Mouse (Mus musculus) limb, embryonic 12.5 days (tissue): Measurements from ENCODE around the gene Btrc. TPM values are rescaled to one million over a fixed set of nuclear protein-coding genes. Genes with fewer than 3 reads are reported as not detected.
"Not testable (repeated sequence)": the region's sequence is repeated elsewhere in the genome, so short reads cannot be mapped to it uniquely, and the experiment has no call there.

Source experiments
- ATAC-seq: fragments of 200-750 bp; cut with Nextera tagmentation; 2 replicates; pipeline ENCODE4 v1.8.0; 2017; ENCODE audit warnings: low read depth, moderate TSS enrichment; ENCODE audit not compliant: insufficient number of reproducible peaks, insufficient read depth, low FRiP score, low TSS enrichment
- H3K27ac ChIP-seq: fragments of 300-500 bp; sonication (generic); 2 replicates; pipeline ENCODE4 v1.5.1; 2016; ENCODE audit warnings: mild to moderate bottlenecking, moderate library complexity
- H3K27me3 ChIP-seq: fragments of 300-500 bp; sonication (generic); 2 replicates; pipeline ENCODE4 v1.6.1; 2016; ENCODE audit warnings: mild to moderate bottlenecking, moderate library complexity
- H3K36me3 ChIP-seq: fragments of 300-500 bp; sonication (generic); 2 replicates; pipeline ENCODE4 v1.6.1; 2016; ENCODE audit warnings: mild to moderate bottlenecking, moderate library complexity
- H3K4me1 ChIP-seq: fragments of 300-500 bp; sonication (generic); replicated peaks from 2 replicates; pipeline ENCODE4 v1.6.1; 2016
- H3K4me2 ChIP-seq: fragments of 300-500 bp; sonication (generic); 2 replicates; pipeline ENCODE4 v1.6.1; 2016; ENCODE audit warnings: mild to moderate bottlenecking, moderate library complexity
- H3K4me3 ChIP-seq: fragments of 300-500 bp; sonication (generic); replicated peaks from 2 replicates; pipeline ENCODE4 v1.5.1; 2016; ENCODE audit warnings: mild to moderate bottlenecking
- H3K9ac ChIP-seq: fragments of 300-500 bp; sonication (generic); replicated peaks from 2 replicates; pipeline ENCODE4 v1.6.1; 2016; ENCODE audit warnings: mild to moderate bottlenecking, moderate library complexity
- H3K9me3 ChIP-seq: fragments of 300-500 bp; sonication (generic); 2 replicates; pipeline ENCODE4 v1.6.1; 2016; ENCODE audit warnings: mild to moderate bottlenecking, moderate library complexity
- WGBS: fragments of 180-500 bp; shearing (Covaris S2); methylation state at CpG from one replicate; pipeline ENCODE4 v1.1.7; 2016; 5-methylcytosine and 5-hydroxymethylcytosine counted together
- polyA plus RNA-seq: library from polyadenylated mRNA; unstranded; fragments of >200 nt; fragmentation: Nextera tagmentation; extraction: Ambion mirVana; gene quantifications from 2 replicates; pipeline ENCODE4 v1.2.1, GENCODE M21; 2016

The Btrc gene
- polyA plus RNA-seq, 1 experiment from 2014 or later, result 55.7 TPM

- Histone ChIP-seq H3K9me3 (no peaks in the 10 kb centered on the region), H3K9ac (no peak overlapping the region), H3K4me2 (peak overlapping the region; percentile 23; the same call in 1 of the 2 replicates), H3K27me3 (no peaks in the 10 kb centered on the region), H3K4me3 (no peak overlapping the region), H3K4me1 (peaks cover 19% of the 10 kb centered on the region), H3K27ac (peak overlapping the region; percentile 41; the same call in 1 of the 2 replicates), H3K36me3 (peaks cover 9% of the 10 kb centered on the region; the same call in 1 of the 2 replicates)
- no peak for ATAC-seq
- 15% methylated on average over 7 of the region's 7 CpGs for WGBS
Observed at GRCm38 (mm10) chr19:45422276-45422675, 58.7 kb downstream of the Btrc start.

GRCm38 (mm10) chr19:45428146-45428545 lies 64.6 kb downstream of the Btrc start:
- no peak overlapping the region for H3K27ac ChIP-seq
- 80% methylated on average over 4 of the region's 4 CpGs for WGBS
- peaks cover 9% of the 10 kb centered on the region; the same call in 1 of the 2 replicates for H3K36me3 ChIP-seq
- ATAC-seq, result no peak
- no peaks in the 10 kb centered on the region for H3K27me3 ChIP-seq
- H3K9ac ChIP-seq, result no peak overlapping the region
- H3K9me3 ChIP-seq, result no peaks in the 10 kb centered on the region
- H3K4me2 ChIP-seq, result no peak overlapping the region
- no peak overlapping the region for H3K4me3 ChIP-seq
- peaks cover 10% of the 10 kb centered on the region; the same call in 1 of the 2 replicates for H3K4me1 ChIP-seq

GRCm38 (mm10) chr19:45430971-45431633 lies 67.6 kb downstream of the Btrc start:
- H3K4me3 ChIP-seq, result no peak overlapping the region

GRCm38 (mm10) chr19:45432351-45432750 lies 68.8 kb downstream of the Btrc start:
- no peak overlapping the region for H3K9ac ChIP-seq

More at GRCm38 (mm10) chr19:45430971-45431633, 67.6 kb downstream of the Btrc start:
- no peak overlapping the region for H3K27ac ChIP-seq
- WGBS, result 84% methylated on average over 6 of the region's 6 CpGs
- H3K4me1 ChIP-seq, result peaks cover 10% of the 10 kb centered on the region; the same call in 1 of the 2 replicates
- no peaks in the 10 kb centered on the region for H3K9me3 ChIP-seq
- no peak overlapping the region for H3K9ac ChIP-seq
- no peaks in the 10 kb centered on the region for H3K27me3 ChIP-seq
- no peaks in the 10 kb centered on the region for H3K36me3 ChIP-seq
- ATAC-seq, result no peak
- no peak overlapping the region for H3K4me2 ChIP-seq

GRCm38 (mm10) chr19:45436019-45436418 lies 72.5 kb downstream of the Btrc start:
- not testable (repeated sequence) for H3K27ac ChIP-seq, ATAC-seq, H3K27me3 ChIP-seq, H3K9ac ChIP-seq, H3K4me3 ChIP-seq, H3K4me2 ChIP-seq, H3K36me3 ChIP-seq, H3K9me3 ChIP-seq
- H3K4me1 ChIP-seq, result peaks cover 23% of the 10 kb centered on the region

More at GRCm38 (mm10) chr19:45432351-45432750, 68.8 kb downstream of the Btrc start:
- no peak overlapping the region for H3K4me3 ChIP-seq
- H3K36me3 ChIP-seq, result 0 out of 2 replicates have a peak, but pooled peaks cover 3% of the 10 kb centered on the region
- H3K27ac ChIP-seq, result no peak overlapping the region
- 56% methylated on average over 3 of the region's 3 CpGs for WGBS
- H3K9me3 ChIP-seq, result no peaks in the 10 kb centered on the region
- peaks cover 10% of the 10 kb centered on the region; the same call in 1 of the 2 replicates for H3K4me1 ChIP-seq
- H3K4me2 ChIP-seq, result no peak overlapping the region
- H3K27me3 ChIP-seq, result no peaks in the 10 kb centered on the region
- no peak for ATAC-seq

DNA sequence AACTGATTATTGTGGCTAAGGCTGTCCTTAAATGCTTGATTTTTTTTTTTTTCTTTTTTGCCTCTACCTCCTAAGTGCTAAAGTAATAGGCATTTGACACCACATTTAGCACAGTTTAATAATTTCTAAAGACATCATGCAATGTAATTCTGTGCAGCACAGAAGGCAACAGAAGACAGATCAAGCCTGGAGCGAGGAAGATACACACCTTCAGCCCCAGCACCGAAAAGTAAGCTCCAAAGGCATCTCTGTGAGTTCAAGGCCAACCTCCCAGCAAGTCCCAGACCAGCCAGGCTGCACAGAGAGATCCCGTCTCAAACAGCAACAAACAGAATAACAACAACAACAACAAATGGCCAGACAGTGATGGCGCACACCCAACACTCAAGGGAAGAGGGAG lies 73.6 kb downstream of the Btrc start:
- H3K27me3 ChIP-seq, result no peaks in the 10 kb centered on the region
- H3K9me3 ChIP-seq, result no peaks in the 10 kb centered on the region
- no peak for ATAC-seq
- no peak overlapping the region for H3K4me3 ChIP-seq
- no peak overlapping the region for H3K4me2 ChIP-seq
- 87% methylated on average over 4 of the region's 4 CpGs for WGBS
- H3K9ac ChIP-seq, result no peak overlapping the region
- 0 out of 2 replicates have a peak, but pooled peaks cover 4% of the 10 kb centered on the region for H3K36me3 ChIP-seq
- H3K27ac ChIP-seq, result no peak overlapping the region
- peaks cover 23% of the 10 kb centered on the region for H3K4me1 ChIP-seq

- Histone ChIP-seq H3K4me3 (no peak overlapping the region), H3K4me2 (no peak overlapping the region), H3K4me1 (peaks cover 17% of the 10 kb centered on the region), H3K27ac (no peak overlapping the region), H3K9ac (no peak overlapping the region), H3K9me3 (no peaks in the 10 kb centered on the region), H3K27me3 (no peaks in the 10 kb centered on the region), H3K36me3 (0 out of 2 replicates have a peak, but pooled peaks cover 4% of the 10 kb centered on the region)
- ATAC-seq, result no peak
- 92% methylated on average over 5 of the region's 5 CpGs for WGBS
Observed at GRCm38 (mm10) chr19:45438191-45438590, 74.7 kb downstream of the Btrc start.

DNA sequence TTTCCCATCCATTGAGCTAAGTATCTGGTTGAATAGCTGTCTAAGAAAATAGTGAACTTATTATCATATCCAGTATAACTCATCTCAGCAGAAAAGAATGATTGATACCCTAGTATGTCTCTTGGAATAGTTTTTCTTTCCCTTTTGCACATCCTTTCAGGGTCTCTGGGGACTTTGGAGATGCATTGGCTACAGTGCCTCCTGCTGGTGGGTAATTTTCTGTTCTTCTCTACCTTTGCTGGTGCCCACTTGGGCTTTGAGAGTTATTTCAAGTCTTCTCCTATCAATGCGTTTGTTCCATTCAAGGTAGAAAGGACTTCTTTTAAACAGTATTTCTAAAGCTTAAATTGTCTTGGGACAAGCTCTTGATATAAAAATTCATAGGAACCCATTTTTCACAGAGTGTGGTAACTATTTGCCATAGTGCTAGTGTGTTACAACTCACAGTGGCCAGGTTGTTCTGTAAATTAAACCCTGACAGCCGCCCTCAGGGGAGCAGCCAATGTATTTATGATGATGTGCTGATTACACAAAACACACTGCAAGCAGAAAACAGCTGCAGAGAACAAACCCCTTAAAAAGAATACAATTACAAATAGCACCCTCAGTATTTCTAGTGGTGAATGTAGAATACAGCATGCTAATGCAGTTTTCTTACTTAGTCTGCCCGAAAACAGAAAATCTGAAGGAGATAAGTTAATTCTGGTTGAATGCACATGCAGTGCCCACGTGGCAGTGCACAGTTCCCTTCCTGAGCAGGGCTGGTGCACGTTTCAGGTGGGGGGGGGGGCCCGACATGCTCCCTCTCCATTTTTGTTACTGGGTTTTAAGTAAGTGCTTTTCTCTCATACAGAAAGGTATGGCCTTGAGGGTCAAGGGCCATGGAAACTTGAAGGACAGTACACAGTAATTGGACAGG lies 75.7 kb downstream of the Btrc start:
- no peak for ATAC-seq
- Histone ChIP-seq H3K9me3 (no peaks in the 10 kb centered on the region), H3K9ac (no peak overlapping the region), H3K4me1 (peaks cover 17% of the 10 kb centered on the region), H3K27ac (no peak overlapping the region), H3K4me3 (no peak overlapping the region), H3K4me2 (no peak overlapping the region), H3K36me3 (0 out of 2 replicates have a peak, but pooled peaks cover 4% of the 10 kb centered on the region), H3K27me3 (no peaks in the 10 kb centered on the region)
- WGBS, result 64% methylated on average over 6 of the region's 6 CpGs

DNA sequence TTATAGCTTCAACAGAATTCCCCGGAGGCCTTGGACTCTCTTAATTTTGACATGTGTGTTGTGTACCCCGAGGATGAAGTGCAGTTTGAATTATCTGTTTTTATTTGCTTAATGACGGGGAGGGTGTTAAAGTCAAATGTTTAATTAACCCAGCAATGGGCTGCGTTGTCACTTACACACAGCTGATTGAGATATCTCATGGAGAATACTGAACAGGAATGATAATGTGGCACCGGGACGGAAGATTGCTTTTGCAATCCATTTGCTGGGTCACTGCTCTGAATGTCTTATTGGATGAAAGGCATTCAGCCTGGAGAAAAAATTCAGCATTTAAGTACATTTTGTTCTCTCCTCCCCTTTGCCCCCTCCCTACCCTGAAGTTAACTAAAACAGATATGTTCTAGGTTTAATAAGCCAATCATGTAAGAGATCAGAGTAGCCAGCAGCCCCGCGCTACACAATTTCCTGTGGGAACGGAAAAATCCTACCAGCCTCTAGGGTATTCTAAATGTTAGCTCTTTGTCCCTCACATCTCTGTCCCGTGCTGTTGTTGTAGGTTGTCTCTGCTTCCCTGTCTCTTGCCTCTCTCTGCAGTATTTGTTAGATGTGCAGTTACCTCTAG lies 77.1 kb downstream of the Btrc start:
- Histone ChIP-seq H3K27me3 (no peaks in the 10 kb centered on the region), H3K4me3 (no peak overlapping the region), H3K36me3 (0 out of 2 replicates have a peak, but pooled peaks cover 4% of the 10 kb centered on the region), H3K4me2 (no peak overlapping the region), H3K4me1 (peaks cover 17% of the 10 kb centered on the region), H3K9ac (no peak overlapping the region), H3K9me3 (no peaks in the 10 kb centered on the region), H3K27ac (no peak overlapping the region)
- ATAC-seq, result no peak
- 65% methylated on average over 10 of the region's 10 CpGs for WGBS

GRCm38 (mm10) chr19:45441717-45442116 lies 78.2 kb downstream of the Btrc start:
- Histone ChIP-seq H3K9ac (no peak overlapping the region), H3K9me3 (no peaks in the 10 kb centered on the region), H3K27ac (no peak overlapping the region), H3K27me3 (no peaks in the 10 kb centered on the region), H3K4me2 (no peak overlapping the region), H3K36me3 (0 out of 2 replicates have a peak, but pooled peaks cover 4% of the 10 kb centered on the region), H3K4me3 (no peak overlapping the region), H3K4me1 (peaks cover 17% of the 10 kb centered on the region)
- no peak for ATAC-seq
- 63% methylated on average over 7 of the region's 7 CpGs for WGBS
